Mouse (Mus musculus): Measurements from ENCODE around the gene Setd6. TPM values are rescaled to one million over a fixed set of nuclear protein-coding genes. Genes with fewer than 3 reads are reported as not detected.

The Setd6 gene
- 9.7 and 12.9 TPM in 2 replicates for polyA plus RNA-seq (2012; rRNA removed)

- peak; percentile 75 for DNase-seq (ENCODE audit: low read depth, low spot score)
- 1% methylated on average over 78 of the region's 79 CpGs for WGBS
Measured at GRCm38 (mm10) chr8:95715676-95716531, at the start of gene Setd6. TSS of gene Setd6 (plus strand) at chr8:95715881.

GRCm38 (mm10) chr8:95668163-95668958 lies 47.3 kb upstream of the Setd6 start:
- no peak for DNase-seq (ENCODE audit: low read depth, low spot score)
- WGBS = 28% methylated on average over 8 of the region's 8 CpGs

- DNase-seq (ENCODE audit: low read depth, low spot score) = no peak
- 63% methylated on average over 2 of the region's 2 CpGs for WGBS
Measured at GRCm38 (mm10) chr8:95669967-95670366, 45.7 kb upstream of the Setd6 start.

GRCm38 (mm10) chr8:95671861-95672260 lies 43.8 kb upstream of the Setd6 start:
- WGBS = 75% methylated on average over 6 of the region's 6 CpGs
- no peak for DNase-seq (ENCODE audit: low read depth, low spot score)

- 56% methylated on average over 5 of the region's 5 CpGs for WGBS
- DNase-seq (ENCODE audit: low read depth, low spot score) = no peak
Measured at GRCm38 (mm10) chr8:95672811-95673210, 42.9 kb upstream of the Setd6 start.

GRCm38 (mm10) chr8:95676631-95677030 lies 39.0 kb upstream of the Setd6 start, which contains the start of gene Ndrg4:
TSS of gene Ndrg4 (plus strand) at chr8:95676980.
- DNase-seq (ENCODE audit: low read depth, low spot score) = no peak
- WGBS = 39% methylated on average over 9 of the region's 9 CpGs

DNA sequence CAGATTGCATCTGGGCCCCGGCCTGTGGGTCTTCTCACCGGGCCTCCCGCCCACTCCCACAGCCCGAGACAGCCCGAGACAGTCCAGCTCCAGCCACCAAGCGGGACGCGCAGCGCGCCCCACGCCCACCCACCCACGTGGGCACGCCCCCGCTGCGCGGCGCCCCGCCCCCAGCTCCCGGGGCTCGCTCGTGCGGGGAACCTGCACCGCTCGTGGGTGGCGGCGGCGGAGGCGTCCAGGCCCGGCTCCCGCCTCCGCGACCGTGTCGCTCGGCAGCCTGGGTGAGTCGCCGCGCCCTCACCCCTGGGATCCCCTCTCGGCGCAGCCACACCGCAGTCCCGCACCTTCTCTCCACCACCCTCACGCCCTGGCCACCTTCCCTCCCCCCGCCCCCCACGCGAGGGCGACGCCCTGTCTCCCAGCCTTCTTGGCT lies 38.1 kb upstream of the Setd6 start:
- DNase-seq (ENCODE audit: low read depth, low spot score) = no peak

DNA sequence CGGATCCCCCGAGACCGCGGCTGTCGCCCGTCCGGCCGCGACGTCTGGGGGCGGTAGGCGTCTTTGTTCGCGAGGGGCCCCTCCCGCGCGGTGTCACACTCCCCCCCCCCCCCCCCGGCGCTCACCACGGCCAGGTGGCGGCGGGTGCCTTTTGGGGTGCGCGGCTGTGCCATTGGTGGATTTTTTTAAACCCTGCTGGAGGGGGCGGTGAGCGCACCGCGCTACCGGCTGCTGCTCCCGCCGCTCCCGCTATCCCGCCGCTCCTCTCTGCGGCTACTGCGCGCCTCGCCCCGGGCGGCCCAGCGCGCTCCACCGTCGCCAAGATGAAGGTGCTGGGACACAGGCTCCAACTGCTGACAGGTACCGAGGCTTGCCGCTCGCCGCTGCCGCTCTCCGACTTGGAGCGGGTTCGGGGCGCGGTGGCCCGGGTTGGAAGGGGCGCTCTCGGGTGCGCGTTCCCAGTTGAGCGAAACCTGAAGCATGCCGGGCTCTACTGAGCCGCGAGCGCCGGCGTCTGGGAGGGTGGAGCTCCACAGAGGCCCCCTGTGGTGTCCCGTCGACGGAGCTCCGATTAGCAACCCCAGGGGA lies 37.6 kb upstream of the Setd6 start:
- no peak for DNase-seq (ENCODE audit: low read depth, low spot score)

More for the DNA sequence above, 38.1 kb upstream of the Setd6 start:
- under 1% methylated on average over 43 of the region's 48 CpGs for WGBS

GRCm38 (mm10) chr8:95688073-95688672 lies 27.5 kb upstream of the Setd6 start:
- WGBS = 58% methylated on average over 10 of the region's 10 CpGs

More for the DNA sequence above, 37.6 kb upstream of the Setd6 start:
- 1% methylated on average over 70 of the region's 70 CpGs for WGBS

DNA sequence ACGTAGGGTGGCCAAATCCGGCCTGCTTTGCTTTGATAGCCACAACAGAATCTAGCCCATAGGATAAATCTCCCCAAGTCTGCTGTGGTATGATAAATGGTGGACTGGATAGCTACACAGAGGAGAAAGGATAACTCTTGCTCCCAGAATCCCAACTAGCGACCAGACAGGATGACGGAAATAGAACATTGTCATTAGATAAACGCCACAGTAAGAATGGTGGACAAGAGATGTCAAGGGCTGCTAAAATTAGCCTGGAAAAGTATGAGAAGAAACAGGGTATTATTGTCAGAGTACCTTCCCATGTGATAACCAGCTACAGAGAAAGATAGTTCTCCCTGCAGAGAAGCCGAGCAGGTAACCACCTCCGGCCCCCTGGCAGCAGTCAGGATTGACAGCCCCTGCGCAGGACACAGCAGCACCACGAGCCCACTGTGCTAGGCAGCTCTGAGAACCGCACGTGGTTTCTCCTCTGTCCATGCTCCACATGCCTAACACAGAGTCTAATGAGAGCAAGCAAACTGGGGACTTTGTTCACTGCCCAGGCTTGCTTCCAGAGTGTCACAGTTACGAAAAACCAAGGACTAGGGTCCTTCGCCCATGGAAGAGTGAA lies 24.6 kb upstream of the Setd6 start:
- WGBS = 73% methylated on average over 13 of the region's 13 CpGs
- no peak for DNase-seq (ENCODE audit: low read depth, low spot score)

More at GRCm38 (mm10) chr8:95688073-95688672, 27.5 kb upstream of the Setd6 start:
- no peak for DNase-seq (ENCODE audit: low read depth, low spot score)

- DNase-seq (ENCODE audit: low read depth, low spot score) = no peak
- 20% methylated on average over 6 of the region's 6 CpGs for WGBS
Measured at GRCm38 (mm10) chr8:95694631-95695030, 21.1 kb upstream of the Setd6 start.

- no peak for DNase-seq (ENCODE audit: low read depth, low spot score)
- WGBS = 51% methylated on average over 8 of the region's 8 CpGs
Measured at GRCm38 (mm10) chr8:95696661-95697060, 19.0 kb upstream of the Setd6 start.

- 1% methylated on average over 11 of the region's 11 CpGs for WGBS
- DNase-seq (ENCODE audit: low read depth, low spot score) = no peak
Measured at GRCm38 (mm10) chr8:95697128-95697527, 18.6 kb upstream of the Setd6 start.

- 19% methylated on average over 6 of the region's 6 CpGs for WGBS
Measured at GRCm38 (mm10) chr8:95698179-95698578, 17.5 kb upstream of the Setd6 start.

DNA sequence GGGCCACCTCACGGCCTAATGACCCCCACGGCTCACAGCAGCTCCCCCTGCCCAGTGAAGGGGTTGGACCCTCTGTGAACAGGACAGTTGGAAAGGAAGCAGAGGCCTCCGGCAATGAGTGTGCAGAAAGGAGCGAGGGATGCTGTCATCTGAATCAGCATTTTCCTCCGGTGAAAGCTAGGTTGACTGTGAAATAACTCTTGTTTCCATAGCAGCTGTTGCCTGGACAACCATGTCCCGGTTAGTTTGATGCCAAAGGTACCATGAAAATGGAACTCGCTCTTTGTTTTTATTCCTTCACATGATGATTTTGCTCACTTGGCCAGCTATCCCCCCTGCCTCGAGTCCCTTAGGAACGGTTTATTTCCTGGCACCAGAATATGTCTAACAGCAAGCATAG lies 15.4 kb upstream of the Setd6 start:
- DNase-seq (ENCODE audit: low read depth, low spot score) = no peak
- 63% methylated on average over 9 of the region's 9 CpGs for WGBS

More at GRCm38 (mm10) chr8:95698179-95698578, 17.5 kb upstream of the Setd6 start:
- DNase-seq (ENCODE audit: low read depth, low spot score) = no peak

- no peak for DNase-seq (ENCODE audit: low read depth, low spot score)
- WGBS = 74% methylated on average over 4 of the region's 4 CpGs
Measured at GRCm38 (mm10) chr8:95701809-95702208, 13.9 kb upstream of the Setd6 start.

DNA sequence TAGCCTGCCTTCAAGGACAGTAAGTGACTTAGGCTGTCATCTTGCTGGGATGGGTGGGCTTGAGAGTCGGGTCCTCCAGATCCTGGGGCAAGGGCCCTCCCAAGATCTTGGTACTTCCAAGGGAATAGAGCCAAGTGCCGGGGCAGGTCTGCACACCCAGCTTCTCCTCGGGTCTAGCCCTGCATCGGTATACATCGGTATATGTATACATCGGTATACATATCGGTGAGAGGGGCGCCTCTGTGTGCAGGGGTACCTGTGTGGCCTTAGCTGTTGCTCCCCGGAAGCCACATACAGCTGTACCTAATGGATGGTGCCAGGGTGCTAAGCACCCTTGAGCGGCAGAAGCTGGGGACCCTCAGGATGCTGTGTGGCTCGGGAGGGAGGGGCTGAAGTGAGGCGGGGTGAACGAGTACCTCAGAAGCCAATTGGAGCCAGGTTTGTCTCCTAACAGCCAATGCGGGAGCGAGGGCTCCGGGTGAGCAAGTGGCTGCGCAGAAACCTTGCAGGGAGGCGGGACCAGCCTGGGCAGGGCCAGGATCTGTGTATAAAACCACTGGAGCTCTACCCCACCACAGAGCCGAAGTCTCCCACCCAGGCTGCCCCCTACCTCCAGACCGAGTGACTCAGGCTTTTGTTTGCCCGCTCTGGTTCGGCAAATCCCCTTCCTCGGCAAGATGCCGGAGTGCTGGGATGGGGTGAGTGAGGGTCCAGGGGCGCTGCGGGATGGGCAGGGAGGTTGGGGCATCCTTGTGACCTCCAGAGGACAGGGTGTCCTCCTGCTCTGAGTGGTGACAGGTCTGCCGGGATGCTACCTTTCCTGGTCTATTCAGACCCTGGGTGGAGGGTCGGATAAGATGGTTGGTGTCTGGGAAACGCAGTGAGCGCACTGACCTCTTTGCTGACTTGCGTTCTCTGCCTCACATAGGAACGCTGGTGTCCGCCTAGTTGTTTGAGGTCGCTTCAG lies 12.9 kb upstream of the Setd6 start:
- no peak for DNase-seq (ENCODE audit: low read depth, low spot score)
- 2% methylated on average over 34 of the region's 34 CpGs for WGBS

Data from large intestine, adult 2 months (tissue).